Comparison of ENCODE assay signal across 26 mouse cellular contexts in genomic region chr15:83040156-83040555, GRCm38 (mm10). TPM values are rescaled to one million over a fixed set of nuclear protein-coding genes. Genes with fewer than 3 reads are reported as not detected.
DNase-seq lines count a peak whose midpoint lies in the region; ATAC-seq and TF ChIP-seq lines count a peak whose summit lies in the region.
"Had no signal": no experiment of that assay in that cellular context is flagged by ENCODE, and none has a peak within 500 bp of the region (broad histone marks: within the 10 kb centered on the region; RNA-seq: fewer than 3 reads in every experiment).

No protein-coding gene starts in this region.

- DNase-seq in forebrain, postnatal 0 days: no peak
- peak; percentile 69 for DNase-seq in kidney, postnatal 10 days
- no peak for DNase-seq in kidney, adult 11 months
- DNase-seq in lung, postnatal 4 days: no peak
- no peak for DNase-seq in layer of hippocampus, postnatal 25 days (ENCODE audit: extremely low spot score in 1 of 2, low spot score in 1 of 2)
- DNase-seq: cerebellum, adult 18-20 months; cerebellum, postnatal 14 days; gastrocnemius, postnatal 25 days; heart, adult 2 months; heart, postnatal 4 days; left cerebral cortex, postnatal 4 days; liver; lung, postnatal 14 days; right cerebral cortex, postnatal 14 days had no signal

- no peak for TF ChIP-seq CTCF in forebrain, postnatal 0 days (IDR thresholded peaks at IDR 0.05; ENCODE audit: low read depth)
- TF ChIP-seq CTCF in ES-Bruce4 (IDR thresholded peaks at IDR 0.05; ENCODE audit: low read depth, low read length): no peak

- H3K4me3 ChIP-seq in forebrain, postnatal 0 days (ENCODE audit: low read depth, low read length): no peak overlapping the region
- H3K4me3 ChIP-seq in forebrain, embryonic 16.5 days (replicated peaks; ENCODE audit: low read length): no peak overlapping the region
- no peak overlapping the region for H3K4me3 ChIP-seq in lung, embryonic 16.5 days (ENCODE audit: low read length)
- H3K4me3 ChIP-seq in ES-Bruce4 (ENCODE audit: low read depth, low read length): no peak overlapping the region
- H3K4me3 ChIP-seq: embryonic facial prominence, embryonic 12.5 days; forebrain, embryonic 15.5 days; heart, adult 2 months; hindbrain, embryonic 15.5 days; intestine, embryonic 15.5 days; liver, embryonic 15.5 days; megakaryocyte, embryonic 14.5 days; midbrain, embryonic 15.5 days had no signal

- H3K9me3 ChIP-seq in forebrain, postnatal 0 days (ENCODE audit: low read length): no peaks in the 10 kb centered on the region
- no peaks in the 10 kb centered on the region for H3K9me3 ChIP-seq in forebrain, embryonic 16.5 days (ENCODE audit: control insufficient read depth, low read length)
- H3K9me3 ChIP-seq in lung, embryonic 16.5 days (ENCODE audit: control insufficient read depth, low read length): no peaks in the 10 kb centered on the region
- H3K9me3 ChIP-seq in ES-Bruce4 (replicated peaks; ENCODE audit: control insufficient read depth, insufficient read depth, low read length, poor library complexity, severe bottlenecking): no peaks in the 10 kb centered on the region
- H3K9me3 ChIP-seq: embryonic facial prominence, embryonic 12.5 days; forebrain, embryonic 15.5 days; G1E; hindbrain, embryonic 15.5 days; intestine, embryonic 15.5 days; liver, embryonic 15.5 days; midbrain, embryonic 15.5 days had no signal

- peaks cover 22% of the 10 kb centered on the region for H3K4me1 ChIP-seq in forebrain, postnatal 0 days (ENCODE audit: insufficient read depth)
- peaks cover 37% of the 10 kb centered on the region for H3K4me1 ChIP-seq in forebrain, embryonic 16.5 days (replicated peaks; ENCODE audit: control insufficient read depth, insufficient read depth, low read length)
- peaks cover 26% of the 10 kb centered on the region for H3K4me1 ChIP-seq in lung, embryonic 16.5 days (replicated peaks; ENCODE audit: control insufficient read depth, insufficient read depth, low read length)
- H3K4me1 ChIP-seq in ES-Bruce4 (ENCODE audit: control insufficient read depth, insufficient read depth, low read length): peaks cover 12% of the 10 kb centered on the region

- H3K36me3 ChIP-seq in forebrain, postnatal 0 days (ENCODE audit: insufficient read depth): no peaks in the 10 kb centered on the region
- H3K36me3 ChIP-seq in forebrain, embryonic 16.5 days (ENCODE audit: control insufficient read depth, insufficient read depth): no peaks in the 10 kb centered on the region
- H3K36me3 ChIP-seq in lung, embryonic 16.5 days (ENCODE audit: control insufficient read depth, insufficient read depth, low read length): no peaks in the 10 kb centered on the region
- H3K36me3 ChIP-seq in ES-Bruce4 (ENCODE audit: control insufficient read depth, insufficient read depth, low read length, poor library complexity, severe bottlenecking): no peaks in the 10 kb centered on the region
- H3K36me3 ChIP-seq: embryonic facial prominence, embryonic 12.5 days; forebrain, embryonic 15.5 days; G1E; hindbrain, embryonic 15.5 days; intestine, embryonic 15.5 days; liver, embryonic 15.5 days; midbrain, embryonic 15.5 days had no signal

- 26% methylated on average over 2 of the region's 2 CpGs for WGBS in forebrain, postnatal 0 days
- WGBS in forebrain, embryonic 16.5 days: 24% methylated on average over 2 of the region's 2 CpGs
- WGBS in lung, embryonic 16.5 days: 22% methylated on average over 2 of the region's 2 CpGs

- H3K9ac ChIP-seq in forebrain, postnatal 0 days: peak overlapping the region; percentile 1; the same call in 1 of the 2 replicates
- no peak overlapping the region; the same call in 1 of the 2 replicates for H3K9ac ChIP-seq in forebrain, embryonic 16.5 days (replicated peaks; ENCODE audit: low read depth, low read length)
- H3K9ac ChIP-seq in lung, embryonic 16.5 days (ENCODE audit: low read length): no peak overlapping the region
- H3K9ac ChIP-seq in ES-Bruce4 (ENCODE audit: low read depth, poor library complexity, severe bottlenecking): no peak overlapping the region
- H3K9ac ChIP-seq: embryonic facial prominence, embryonic 12.5 days; forebrain, embryonic 15.5 days; hindbrain, embryonic 15.5 days; intestine, embryonic 15.5 days; liver, embryonic 15.5 days; midbrain, embryonic 15.5 days had no signal

- TF ChIP-seq EP300 in ES-Bruce4 (IDR thresholded peaks at IDR 0.05; ENCODE audit: insufficient read depth, low read depth, low read length): 0 out of 2 replicates have a peak, but pooled peaks have one; percentile 4

- H3K27me3 ChIP-seq in forebrain, postnatal 0 days (ENCODE audit: insufficient read depth, low read length): no peaks in the 10 kb centered on the region
- no peaks in the 10 kb centered on the region for H3K27me3 ChIP-seq in forebrain, embryonic 16.5 days (replicated peaks; ENCODE audit: control insufficient read depth, insufficient read depth, low read length)
- H3K27me3 ChIP-seq in lung, embryonic 16.5 days (ENCODE audit: control insufficient read depth, insufficient read depth, low read depth, low read length): no peaks in the 10 kb centered on the region
- no peaks in the 10 kb centered on the region for H3K27me3 ChIP-seq in ES-Bruce4 (ENCODE audit: control insufficient read depth, insufficient read depth, low read length, poor library complexity, severe bottlenecking)
- H3K27me3 ChIP-seq: embryonic facial prominence, embryonic 12.5 days; forebrain, embryonic 15.5 days; intestine, embryonic 15.5 days; Patski had no signal

- no peak for TF ChIP-seq POLR2A in ES-Bruce4 (IDR thresholded peaks at IDR 0.05; ENCODE audit: insufficient read depth, low read length)

- no peak overlapping the region for H3K27ac ChIP-seq in forebrain, postnatal 0 days (ENCODE audit: low read depth, low read length)
- no peak overlapping the region for H3K27ac ChIP-seq in forebrain, embryonic 16.5 days (ENCODE audit: low read length)
- H3K27ac ChIP-seq in lung, embryonic 16.5 days (ENCODE audit: low read length): no peak overlapping the region
- H3K27ac ChIP-seq in ES-Bruce4 (ENCODE audit: insufficient read depth, low read length): peak overlapping the region; percentile 84
- H3K27ac ChIP-seq: embryonic facial prominence, embryonic 12.5 days; forebrain, embryonic 15.5 days; heart, adult 2 months; hindbrain, embryonic 15.5 days; intestine, embryonic 15.5 days; liver, embryonic 15.5 days; midbrain, embryonic 15.5 days had no signal

- no peak overlapping the region for H3K4me2 ChIP-seq in forebrain, postnatal 0 days (ENCODE audit: low read depth)
- no peak overlapping the region for H3K4me2 ChIP-seq in forebrain, embryonic 16.5 days (ENCODE audit: low read length)
- H3K4me2 ChIP-seq in lung, embryonic 16.5 days (ENCODE audit: low read depth, low read length): no peak overlapping the region
- H3K4me2 ChIP-seq: embryonic facial prominence, embryonic 12.5 days; forebrain, embryonic 15.5 days; hindbrain, embryonic 15.5 days; intestine, embryonic 15.5 days; liver, embryonic 15.5 days; midbrain, embryonic 15.5 days had no signal

- ATAC-seq in forebrain, postnatal 0 days: no peak
- ATAC-seq in forebrain, embryonic 16.5 days: no peak
- ATAC-seq in lung, embryonic 16.5 days (ENCODE audit: low read depth): peak; percentile 39
- ATAC-seq: forebrain, embryonic 15.5 days; intestine, embryonic 15.5 days; midbrain, embryonic 15.5 days; Patski had no signal

RNA-seq across cellular contexts. Expression of gene Nfam1, which starts 7.0 kb away (rescaled TPM):
- total RNA-seq in forebrain, postnatal 0 days (2014; rRNA removed): 0.69 and 2.9 TPM in 2 replicates
- polyA plus RNA-seq in forebrain, postnatal 0 days (2015; fragmentation: Nextera tagmentation; extraction: Ambion mirVana): 1.5 and 1.8 TPM in 2 replicates
- polyA plus RNA-seq in forebrain, embryonic 16.5 days (2015; fragmentation: Nextera tagmentation; extraction: Ambion mirVana): 1.5 and 1.7 TPM in 2 replicates
- polyA plus RNA-seq in lung, embryonic 16.5 days (2015; fragmentation: Nextera tagmentation; extraction: Ambion mirVana): 4.3 and 4.7 TPM in 2 replicates
- polyA plus RNA-seq in ES-Bruce4 (2011; ENCODE audit: insufficient read depth, insufficient read length, low read depth, missing spikeins): 3.3 and 5.8 TPM in 2 replicates
- 1 to 10 TPM; 2.5 to 2.7 TPM for total RNA-seq in layer of hippocampus, postnatal 25 days (2021)
- polyA plus RNA-seq: Patski had no signal

RNA-seq across cellular contexts. Expression of gene Serhl, which starts 49.1 kb away (rescaled TPM):
- 7.2 and 11.9 TPM in 2 replicates for total RNA-seq in forebrain, postnatal 0 days (2014; rRNA removed)
- 39.1 and 42.6 TPM in 2 replicates for polyA plus RNA-seq in forebrain, postnatal 0 days (2015; fragmentation: Nextera tagmentation; extraction: Ambion mirVana)
- polyA plus RNA-seq in forebrain, embryonic 16.5 days (2015; fragmentation: Nextera tagmentation; extraction: Ambion mirVana): 24.6 and 30.2 TPM in 2 replicates
- 69.4 and 70.8 TPM in 2 replicates for polyA plus RNA-seq in lung, embryonic 16.5 days (2015; fragmentation: Nextera tagmentation; extraction: Ambion mirVana)
- polyA plus RNA-seq in ES-Bruce4 (2011; ENCODE audit: insufficient read depth, insufficient read length, low read depth, missing spikeins): 20.5 and 20.7 TPM in 2 replicates
- 1 to 10 TPM; 8.4 to 9.4 TPM for total RNA-seq in layer of hippocampus, postnatal 25 days (2021)

RNA-seq across cellular contexts. Expression of gene Tcf20, which starts 52.5 kb away (rescaled TPM):
- total RNA-seq in forebrain, postnatal 0 days (2014; rRNA removed): 120 and 150 TPM in 2 replicates
- polyA plus RNA-seq in forebrain, postnatal 0 days (2015; fragmentation: Nextera tagmentation; extraction: Ambion mirVana): 10.3 and 12.2 TPM in 2 replicates
- polyA plus RNA-seq in forebrain, embryonic 16.5 days (2015; fragmentation: Nextera tagmentation; extraction: Ambion mirVana): 18.3 and 18.6 TPM in 2 replicates
- 7.2 and 7.3 TPM in 2 replicates for polyA plus RNA-seq in lung, embryonic 16.5 days (2015; fragmentation: Nextera tagmentation; extraction: Ambion mirVana)
- 104 and 108 TPM in 2 replicates for polyA plus RNA-seq in ES-Bruce4 (2011; ENCODE audit: insufficient read depth, insufficient read length, low read depth, missing spikeins)
- 100 to 1,000 TPM; 213 TPM for total RNA-seq in layer of hippocampus, postnatal 25 days (2021)
